Mouse (Mus musculus): ENCODE results near the gene Fdxr. TPM values are rescaled to one million over a fixed set of nuclear protein-coding genes. Genes with fewer than 3 reads are reported as not detected.

Fdxr gene
- polyA plus RNA-seq, 1 experiment from 2014 or later, result 19.5 TPM

DNA sequence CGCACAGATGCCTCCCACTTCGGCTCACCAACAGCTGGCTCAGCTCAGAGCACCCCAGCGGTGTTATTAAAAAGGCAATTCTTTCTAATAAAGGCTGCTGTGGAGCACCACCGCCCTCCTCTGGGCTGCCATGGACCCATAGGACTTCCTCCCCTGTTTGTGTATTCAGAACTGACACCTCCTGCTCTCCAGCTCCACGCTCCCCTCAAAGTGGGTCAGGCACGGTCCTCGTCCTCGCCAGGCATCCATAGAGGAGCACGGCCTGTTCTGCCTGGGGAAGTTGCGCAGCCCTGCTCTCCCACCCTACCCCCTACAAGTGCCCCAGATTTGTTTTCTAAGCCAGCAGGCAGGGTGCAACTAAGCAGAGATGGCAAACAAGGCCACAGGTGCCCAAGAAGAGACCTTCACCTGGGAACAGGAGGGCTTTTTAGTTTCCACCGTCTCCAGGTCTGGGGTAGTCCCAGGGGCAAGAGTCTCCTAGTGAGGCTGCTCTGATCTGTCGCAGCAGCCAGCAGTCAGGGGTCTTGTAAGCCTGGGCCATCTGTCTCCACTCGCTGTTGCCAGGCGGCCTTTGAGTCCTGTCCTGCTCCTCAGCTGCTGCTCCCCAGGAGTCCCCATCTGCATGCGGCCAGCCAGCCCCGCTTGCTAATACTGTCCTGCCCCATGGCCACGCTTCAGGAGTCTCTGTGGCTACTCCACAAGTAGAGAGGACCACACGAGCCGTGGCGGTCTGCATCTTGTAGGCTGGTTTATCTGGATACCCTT lies 43.1 kb downstream of the Fdxr start:
- WGBS (ENCODE audit: insufficient replicate concordance), result 71% methylated on average over 20 of the region's 20 CpGs
- ATAC-seq (ENCODE audit: insufficient read depth), result no peak

DNA sequence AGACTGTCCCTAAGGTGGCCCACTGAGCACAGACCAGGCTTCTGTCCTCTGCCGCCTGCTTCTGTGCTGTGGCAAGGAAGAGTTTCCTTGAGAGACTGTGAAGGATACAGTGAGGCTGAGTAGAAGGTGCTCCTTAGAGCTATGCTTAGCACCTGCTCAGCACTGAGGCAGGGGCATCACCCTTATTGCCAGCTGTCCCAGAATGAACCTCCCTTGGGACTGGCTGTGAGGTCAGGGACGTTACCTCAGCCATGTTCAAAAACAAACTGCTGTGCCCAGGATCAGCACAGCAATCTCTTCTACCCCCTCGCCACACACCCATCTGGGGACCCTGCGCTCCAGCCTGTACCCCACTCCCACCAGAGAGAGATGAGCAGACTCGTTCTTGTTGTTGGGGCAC lies 44.0 kb downstream of the Fdxr start:
- Histone ChIP-seq H3K27ac (replicated peaks) (no peak overlapping the region), H3K4me3 (replicated peaks) (no peak overlapping the region), H3K27me3 (no peaks in the 10 kb centered on the region), H3K4me1 (replicated peaks) (peaks cover 10% of the 10 kb centered on the region; the same call in 1 of the 2 replicates), H3K9me3 (replicated peaks) (no peaks in the 10 kb centered on the region), H3K36me3 (replicated peaks) (no peaks in the 10 kb centered on the region), H3K9ac (no peak overlapping the region), H3K4me2 (no peak overlapping the region)
- ATAC-seq (ENCODE audit: insufficient read depth), result no peak
- 67% methylated on average over 5 of the region's 5 CpGs for WGBS (ENCODE audit: insufficient replicate concordance)

More for the DNA sequence above, 43.1 kb downstream of the Fdxr start:
- Histone ChIP-seq H3K27me3 (no peaks in the 10 kb centered on the region), H3K27ac (replicated peaks) (no peak overlapping the region), H3K4me2 (no peak overlapping the region), H3K4me3 (replicated peaks) (no peak overlapping the region), H3K4me1 (replicated peaks) (peaks cover 10% of the 10 kb centered on the region; the same call in 1 of the 2 replicates), H3K9me3 (replicated peaks) (no peaks in the 10 kb centered on the region), H3K9ac (no peak overlapping the region), H3K36me3 (replicated peaks) (no peaks in the 10 kb centered on the region)

DNA sequence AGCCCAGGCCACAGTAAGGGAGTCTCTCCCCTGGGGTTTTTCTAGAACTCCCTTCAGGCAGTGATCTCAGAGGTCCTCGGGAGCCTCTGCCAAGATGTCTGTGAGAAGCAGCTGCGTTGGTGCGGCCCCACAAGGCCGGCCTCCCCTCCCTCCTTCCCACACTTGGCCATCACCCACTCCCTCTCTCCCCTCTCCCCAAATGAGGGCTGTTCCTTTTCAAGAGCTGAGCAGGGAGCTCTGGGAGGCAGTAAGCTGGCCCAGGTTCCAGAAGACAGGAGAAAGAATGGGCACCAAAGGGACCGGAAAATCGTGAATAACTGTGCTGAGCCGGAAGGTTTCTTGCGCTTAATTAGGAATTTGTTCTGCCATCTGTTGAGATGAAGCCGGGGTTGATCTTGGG lies 44.9 kb downstream of the Fdxr start:
- no peak overlapping the region for H3K4me2 ChIP-seq
- H3K9me3 ChIP-seq (replicated peaks), result no peaks in the 10 kb centered on the region
- H3K9ac ChIP-seq, result no peak overlapping the region
- 57% methylated on average over 9 of the region's 9 CpGs for WGBS (ENCODE audit: insufficient replicate concordance)
- peaks cover 10% of the 10 kb centered on the region for H3K4me1 ChIP-seq (replicated peaks)
- no peaks in the 10 kb centered on the region for H3K27me3 ChIP-seq
- 0 out of 2 replicates have a peak overlapping the region, but pooled peaks have one; percentile 42 for H3K27ac ChIP-seq (replicated peaks)
- H3K4me3 ChIP-seq (replicated peaks), result no peak overlapping the region
- H3K36me3 ChIP-seq (replicated peaks), result no peaks in the 10 kb centered on the region
- no peak for ATAC-seq (ENCODE audit: insufficient read depth)

DNA sequence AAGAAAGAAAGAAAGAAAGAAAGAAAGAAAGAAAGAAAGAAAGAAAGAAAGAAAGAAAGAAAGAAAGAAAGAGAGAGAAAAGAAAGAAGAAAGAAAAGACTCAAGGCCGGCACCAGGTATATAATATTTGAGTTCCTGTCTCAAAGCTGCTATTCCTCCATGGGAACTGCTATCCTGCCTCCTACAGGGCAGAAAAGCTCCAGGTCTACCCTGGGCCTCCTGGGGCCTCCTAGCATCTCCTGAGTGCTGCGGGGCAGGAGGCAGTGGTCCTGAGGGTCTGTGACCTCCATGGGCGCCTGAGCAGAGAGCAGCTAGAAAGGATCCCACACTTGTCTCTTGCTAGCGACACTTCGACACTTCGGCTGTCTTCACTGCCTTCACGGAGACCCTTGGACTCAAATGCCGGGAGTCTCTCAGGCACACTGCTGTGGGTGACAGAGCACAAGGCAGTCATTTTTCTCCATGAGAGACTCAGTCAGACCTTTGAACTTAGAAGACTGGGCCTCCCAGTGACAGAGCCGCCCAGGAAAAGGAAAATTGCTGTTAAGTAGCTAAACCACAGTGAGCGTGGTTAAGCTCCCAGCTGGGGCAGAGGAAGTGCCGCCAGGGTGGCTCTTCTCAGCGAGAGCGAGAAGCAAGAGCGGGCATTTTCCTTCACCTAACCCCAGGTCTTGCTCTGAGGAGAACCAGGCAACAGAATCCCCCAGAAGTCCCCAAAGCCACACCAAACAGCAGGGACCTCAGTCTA lies 45.5 kb downstream of the Fdxr start:
- no peak overlapping the region for H3K9ac ChIP-seq
- H3K36me3 ChIP-seq (replicated peaks), result no peaks in the 10 kb centered on the region
- no peak overlapping the region for H3K4me3 ChIP-seq (replicated peaks)
- peaks cover 10% of the 10 kb centered on the region for H3K4me1 ChIP-seq (replicated peaks)
- 34% methylated on average over 14 of the region's 14 CpGs for WGBS (ENCODE audit: insufficient replicate concordance)
- H3K27me3 ChIP-seq, result no peaks in the 10 kb centered on the region
- H3K4me2 ChIP-seq, result no peak overlapping the region
- ATAC-seq (ENCODE audit: insufficient read depth), result no peak
- no peaks in the 10 kb centered on the region for H3K9me3 ChIP-seq (replicated peaks)
- 0 out of 2 replicates have a peak overlapping the region, but pooled peaks have one; percentile 42 for H3K27ac ChIP-seq (replicated peaks)

DNA sequence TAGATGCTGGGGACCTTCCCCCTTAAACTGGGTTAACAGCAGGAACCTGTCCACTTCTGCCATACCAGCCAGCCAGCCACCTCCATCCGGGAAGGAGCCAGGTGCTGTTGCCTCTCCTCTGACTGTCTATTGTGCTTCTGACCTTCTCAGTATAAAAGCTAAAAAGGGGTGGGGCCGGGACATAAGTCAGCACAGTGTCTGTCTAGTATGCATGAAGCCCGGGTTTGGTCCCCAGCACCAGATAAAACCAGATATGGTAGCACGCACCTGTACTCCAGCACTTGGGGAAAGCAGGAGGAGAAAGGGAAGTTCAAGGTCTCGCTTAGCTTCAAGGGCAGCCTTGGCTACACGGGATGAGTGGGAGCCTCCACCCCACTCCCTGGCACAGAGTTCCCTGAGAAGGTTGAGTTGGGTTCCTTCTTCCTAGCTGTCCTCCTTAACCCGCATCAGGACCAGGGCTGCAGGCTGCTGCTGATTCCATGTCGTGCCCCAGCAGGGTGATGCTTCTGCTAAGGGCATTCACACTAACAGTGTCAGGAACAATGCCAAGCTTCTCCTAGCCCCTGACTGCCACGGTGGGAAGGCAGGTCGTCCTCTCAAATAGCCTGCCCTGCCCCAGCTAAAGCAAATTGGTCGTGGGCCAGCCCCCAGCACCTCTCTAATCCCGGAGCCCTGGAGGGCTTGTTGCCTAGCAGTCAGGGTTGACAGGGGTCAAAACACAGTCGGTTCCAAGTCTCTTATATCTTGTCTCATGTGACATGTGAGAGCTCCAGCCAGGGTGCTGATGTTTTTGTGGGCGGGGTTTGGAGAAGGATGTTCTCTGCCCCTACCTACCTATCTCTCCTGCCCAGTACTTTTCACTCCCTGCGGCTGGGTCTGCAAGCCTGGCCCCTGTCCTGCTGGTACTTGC lies 47.6 kb downstream of the Fdxr start:
- WGBS (ENCODE audit: insufficient replicate concordance), result 50% methylated on average over 15 of the region's 15 CpGs
- no peaks in the 10 kb centered on the region for H3K9me3 ChIP-seq (replicated peaks)
- H3K4me3 ChIP-seq (replicated peaks), result no peak overlapping the region
- no peak overlapping the region for H3K4me2 ChIP-seq
- no peak overlapping the region for H3K9ac ChIP-seq
- no peaks in the 10 kb centered on the region for H3K36me3 ChIP-seq (replicated peaks)
- no peaks in the 10 kb centered on the region for H3K27me3 ChIP-seq
- no peak for ATAC-seq (ENCODE audit: insufficient read depth)
- H3K27ac ChIP-seq (replicated peaks), result no peak overlapping the region
- peaks cover 22% of the 10 kb centered on the region for H3K4me1 ChIP-seq (replicated peaks)

DNA sequence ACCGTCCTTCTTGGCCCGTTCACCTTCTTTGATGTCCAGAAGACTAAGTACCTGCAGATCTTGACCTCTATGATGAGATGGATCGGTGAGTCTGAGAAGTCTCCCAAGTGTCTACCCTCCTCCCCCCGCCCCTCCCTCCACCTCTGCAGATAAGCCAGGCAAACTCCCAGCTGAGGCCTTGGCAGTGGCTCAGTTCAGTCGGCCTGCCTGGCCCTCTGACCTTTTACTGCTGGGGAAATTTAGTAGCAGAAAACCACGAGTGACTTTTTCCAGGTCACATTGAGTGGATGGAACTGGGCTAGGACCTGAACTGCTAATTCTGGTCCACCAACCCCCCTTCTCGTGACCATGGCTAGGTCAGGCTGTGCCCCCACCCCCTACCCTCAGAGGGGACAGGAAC lies 48.4 kb downstream of the Fdxr start:
- no peak overlapping the region for H3K4me3 ChIP-seq (replicated peaks)
- H3K4me2 ChIP-seq, result no peak overlapping the region
- H3K9ac ChIP-seq, result no peak overlapping the region
- H3K27ac ChIP-seq (replicated peaks), result no peak overlapping the region
- H3K36me3 ChIP-seq (replicated peaks), result no peaks in the 10 kb centered on the region
- H3K27me3 ChIP-seq, result no peaks in the 10 kb centered on the region
- WGBS (ENCODE audit: insufficient replicate concordance), result 50% methylated on average over 7 of the region's 7 CpGs
- H3K9me3 ChIP-seq (replicated peaks), result no peaks in the 10 kb centered on the region
- ATAC-seq (ENCODE audit: insufficient read depth), result no peak
- peaks cover 24% of the 10 kb centered on the region for H3K4me1 ChIP-seq (replicated peaks)

DNA sequence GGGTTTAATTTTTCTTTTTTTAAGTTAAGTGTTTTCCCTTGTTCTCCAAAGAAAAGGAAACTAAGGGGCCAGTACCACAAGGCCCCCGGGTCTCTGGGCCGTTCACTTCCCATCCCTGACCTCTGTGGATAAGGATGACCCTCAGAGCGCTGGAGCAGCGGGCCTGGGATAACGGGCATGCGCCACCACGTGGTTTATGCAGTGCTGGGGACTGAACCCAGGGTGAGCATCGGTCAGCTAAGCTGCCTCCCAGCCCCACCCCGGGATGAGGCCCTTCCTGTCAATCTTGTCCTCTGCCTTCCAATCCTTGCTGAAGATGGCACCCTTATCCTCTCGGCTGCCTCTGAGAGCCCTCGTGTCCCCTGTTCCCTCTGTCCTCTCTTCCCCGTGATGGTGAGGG lies 49.2 kb downstream of the Fdxr start:
- no peak overlapping the region for H3K27ac ChIP-seq (replicated peaks)
- H3K4me3 ChIP-seq (replicated peaks), result no peak overlapping the region
- no peak overlapping the region for H3K9ac ChIP-seq
- H3K36me3 ChIP-seq (replicated peaks), result no peaks in the 10 kb centered on the region
- H3K27me3 ChIP-seq, result no peaks in the 10 kb centered on the region
- H3K4me1 ChIP-seq (replicated peaks), result peaks cover 32% of the 10 kb centered on the region
- no peak overlapping the region for H3K4me2 ChIP-seq
- ATAC-seq (ENCODE audit: insufficient read depth), result no peak
- no peaks in the 10 kb centered on the region for H3K9me3 ChIP-seq (replicated peaks)
- WGBS (ENCODE audit: insufficient replicate concordance), result 63% methylated on average over 12 of the region's 12 CpGs

DNA sequence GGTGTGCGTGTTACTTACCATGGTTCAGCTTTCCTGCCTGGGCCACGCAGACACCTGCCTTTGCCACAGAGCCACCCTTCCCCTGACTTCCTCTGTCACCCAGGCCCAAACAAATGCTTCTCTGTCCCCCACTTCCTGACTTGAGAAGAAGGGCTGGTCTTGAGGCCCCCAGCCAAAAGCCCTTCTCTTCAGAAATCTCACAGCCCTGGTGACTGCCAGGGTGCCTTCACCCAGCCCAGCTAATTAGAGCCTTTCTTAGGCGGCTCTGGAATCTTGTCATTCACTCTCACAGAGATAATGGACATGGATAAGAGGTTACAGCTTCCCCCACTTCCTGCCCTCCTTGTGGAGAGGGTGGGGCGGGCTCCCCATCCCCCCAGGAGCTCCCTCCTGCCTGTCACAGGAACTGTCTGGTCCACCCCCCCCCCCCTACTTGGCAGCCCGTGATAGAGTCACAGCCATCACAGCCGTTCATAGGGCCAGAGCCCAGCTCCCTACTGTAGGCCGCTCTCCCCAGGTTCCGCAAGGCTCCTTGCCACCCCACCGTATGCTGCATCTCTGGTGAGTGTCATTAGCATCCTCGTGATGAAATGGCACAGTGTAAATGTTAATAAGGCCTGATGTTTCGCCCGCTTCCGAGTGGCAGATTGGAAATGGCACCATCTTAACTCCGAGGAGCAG lies 49.9 kb downstream of the Fdxr start:
- H3K4me1 ChIP-seq (replicated peaks), result peaks cover 33% of the 10 kb centered on the region
- no peak overlapping the region for H3K4me2 ChIP-seq
- H3K27me3 ChIP-seq, result no peaks in the 10 kb centered on the region
- H3K27ac ChIP-seq (replicated peaks), result no peak overlapping the region
- no peaks in the 10 kb centered on the region for H3K9me3 ChIP-seq (replicated peaks)
- no peak overlapping the region for H3K4me3 ChIP-seq (replicated peaks)
- no peaks in the 10 kb centered on the region for H3K36me3 ChIP-seq (replicated peaks)
- WGBS (ENCODE audit: insufficient replicate concordance), result 43% methylated on average over 14 of the region's 14 CpGs
- no peak for ATAC-seq (ENCODE audit: insufficient read depth)
- H3K9ac ChIP-seq, result no peak overlapping the region

DNA sequence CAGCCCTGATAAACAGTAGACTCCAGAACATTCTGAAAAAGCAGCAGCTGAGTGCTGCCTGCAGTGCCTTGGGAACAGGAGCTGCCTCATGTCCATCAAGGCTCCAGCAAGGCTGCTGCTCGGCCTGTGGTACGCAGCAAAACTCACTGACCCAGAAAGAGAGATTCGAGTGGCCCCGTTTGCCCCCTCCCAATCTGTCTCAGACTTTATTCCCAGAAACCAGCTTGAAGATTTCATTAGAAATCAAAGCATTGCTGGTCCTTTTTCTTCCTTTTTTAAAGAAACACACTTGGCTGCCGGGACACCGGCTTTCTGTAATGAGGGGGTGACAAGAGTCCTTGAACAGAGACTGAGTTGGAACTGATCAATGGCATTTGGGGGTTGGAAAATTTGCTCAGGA lies 51.5 kb downstream of the Fdxr start:
- no peak for ATAC-seq (ENCODE audit: insufficient read depth)
- Histone ChIP-seq H3K27ac (replicated peaks) (no peak overlapping the region), H3K4me2 (no peak overlapping the region), H3K27me3 (no peaks in the 10 kb centered on the region), H3K4me1 (replicated peaks) (peaks cover 25% of the 10 kb centered on the region), H3K9ac (no peak overlapping the region), H3K4me3 (replicated peaks) (no peak overlapping the region), H3K36me3 (replicated peaks) (no peaks in the 10 kb centered on the region), H3K9me3 (replicated peaks) (no peaks in the 10 kb centered on the region)
- 77% methylated on average over 6 of the region's 6 CpGs for WGBS (ENCODE audit: insufficient replicate concordance)

DNA sequence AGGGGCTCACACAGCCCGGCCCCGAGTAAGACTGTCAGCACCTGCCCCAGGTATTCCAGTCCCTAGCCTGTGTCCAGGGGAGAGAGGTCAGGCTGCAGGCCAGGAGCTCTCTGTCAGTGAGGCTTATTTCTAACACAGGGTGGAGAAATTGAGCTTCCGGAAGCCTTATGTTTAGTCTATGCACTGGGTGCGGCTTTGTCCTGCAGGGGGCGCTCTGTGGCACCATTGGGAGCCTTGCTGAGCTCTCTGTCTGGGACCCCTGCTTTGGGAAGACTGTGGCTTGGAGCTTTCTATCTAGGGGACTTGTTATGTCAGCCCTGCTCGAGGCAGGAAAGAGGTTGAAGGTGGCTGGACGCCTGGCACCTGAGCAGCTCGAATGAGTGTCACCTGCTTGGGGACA lies 52.0 kb downstream of the Fdxr start:
- Histone ChIP-seq H3K9ac (no peak overlapping the region), H3K27me3 (no peaks in the 10 kb centered on the region), H3K27ac (replicated peaks) (no peak overlapping the region), H3K9me3 (replicated peaks) (no peaks in the 10 kb centered on the region), H3K4me1 (replicated peaks) (peaks cover 26% of the 10 kb centered on the region), H3K4me3 (replicated peaks) (no peak overlapping the region), H3K4me2 (no peak overlapping the region), H3K36me3 (replicated peaks) (no peaks in the 10 kb centered on the region)
- 49% methylated on average over 8 of the region's 8 CpGs for WGBS (ENCODE audit: insufficient replicate concordance)
- ATAC-seq (ENCODE audit: insufficient read depth), result no peak
